Mouse (Mus musculus) kidney, postnatal 4 days (tissue): Measurements from ENCODE around the gene Unk.
A peak's percentile ranks its signal among the peaks of the same experiment; 100 is the strongest.

Experiments
- DNase-seq, 2 experiments: peaks; one replicate each; pipeline ENCODE4 v3.0.0; 2021; ENCODE audit warnings: mixed read lengths in 2 of 2

Gene Unk

DNA sequence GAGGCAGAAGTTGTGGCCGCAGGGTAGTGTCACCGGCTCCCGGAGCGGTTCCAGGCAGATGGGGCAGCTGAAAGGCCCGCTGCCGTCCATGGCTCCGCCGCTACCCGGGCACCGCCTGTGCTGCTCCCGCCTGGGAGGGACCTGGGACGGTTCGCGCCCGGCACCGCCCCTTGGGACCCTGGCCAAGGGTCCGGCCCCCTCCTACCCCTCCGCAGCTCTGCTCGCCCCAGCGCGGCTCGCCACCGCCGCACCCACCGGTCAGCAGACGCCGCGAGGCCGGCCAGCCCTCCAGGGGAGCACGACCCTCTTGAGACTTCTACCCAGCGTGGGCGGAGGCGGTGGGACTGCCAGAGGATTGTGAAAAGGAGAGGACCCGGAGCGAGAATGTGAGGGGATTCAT, 80.0 kb downstream of the Unk start:
- DNase-seq = peak; percentile 82 to 87

DNA sequence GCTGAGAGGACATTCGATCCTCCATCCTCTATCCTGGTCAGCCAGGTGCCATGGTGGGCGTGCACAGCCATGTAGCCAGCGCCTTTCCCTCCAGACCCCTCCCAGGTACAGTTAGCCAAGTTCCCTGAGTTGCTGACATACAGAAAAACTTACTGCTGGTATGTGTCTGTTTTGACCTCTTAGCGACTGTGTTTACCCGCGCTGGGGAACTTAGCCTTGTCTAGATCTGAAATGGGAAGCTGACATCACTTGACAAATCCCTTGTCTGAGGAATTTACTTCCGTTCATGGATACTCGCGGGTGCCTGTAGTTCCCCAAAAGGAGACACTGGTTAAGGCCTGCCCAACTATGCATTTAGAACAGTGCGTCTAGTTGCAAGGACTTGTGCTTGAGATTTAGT, 80.4 kb downstream of the Unk start:
- no peak for DNase-seq
